Mouse (Mus musculus) spleen, postnatal 0 days (tissue): ENCODE data around the gene Ctso. TPM values are rescaled to one million over a fixed set of nuclear protein-coding genes. Genes with fewer than 3 reads are reported as not detected.

Source experiments
- polyA plus RNA-seq: library from polyadenylated mRNA; unstranded; fragments of >200 nt; fragmentation: Nextera tagmentation; extraction: Ambion mirVana; gene quantifications from 2 replicates; pipeline ENCODE4 v1.2.1, GENCODE M21; 2015

The Ctso gene
- polyA plus RNA-seq: 13.8 and 16.5 TPM in 2 replicates

GRCm38 (mm10) chr3:81932141-81933101 is at the start of gene Ctso:
Gene Ctso (plus strand): TSS chr3:81932601.

DNA sequence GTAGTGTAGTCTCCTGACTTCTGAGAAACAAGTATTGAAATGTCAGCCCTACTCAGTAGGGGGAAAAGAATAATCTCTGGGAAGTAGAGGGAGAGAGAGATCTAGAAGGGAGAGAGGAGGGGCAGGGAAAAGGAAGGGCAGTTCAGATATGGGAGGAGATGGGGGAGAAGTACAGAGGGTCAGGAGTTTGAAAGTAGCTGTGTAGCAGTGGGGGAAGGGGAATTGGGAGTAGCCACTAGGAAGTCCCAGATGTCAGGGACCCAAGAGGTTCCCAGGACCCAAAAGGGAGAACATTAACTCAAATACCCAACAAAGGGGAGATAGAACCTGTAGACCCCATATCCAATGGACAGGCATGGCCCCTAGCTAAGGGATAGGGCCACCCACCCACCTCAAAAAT is 43.7 kb downstream of the Ctso start, which contains the start of gene Tdo2:
TSS of gene Tdo2 (minus strand) at position 101 of the 400 bp plus-strand sequence.

GRCm38 (mm10) chr3:81981990-81982389 is 49.6 kb downstream of the Ctso start, which contains the start of gene Asic5:
Gene Asic5 (plus strand): TSS chr3:81982290.

Other genes starting within 250 kb of the Ctso start
- gene Tdo2, start 43.6 kb downstream of the Ctso start, polyA plus RNA-seq: 0.32 and 0.57 TPM in 2 replicates
- not detected in 2 replicates for gene Asic5, start 49.7 kb downstream of the Ctso start, polyA plus RNA-seq
- gene Gucy1b1, start 142.1 kb downstream of the Ctso start, polyA plus RNA-seq: 10.2 and 10.4 TPM in 2 replicates
- 19.7 and 23.1 TPM in 2 replicates for gene Gucy1a1, start 213.2 kb downstream of the Ctso start, polyA plus RNA-seq